Mouse (Mus musculus) large intestine, adult 2 months (tissue): ENCODE results near the gene Fgf9. TPM values are rescaled to one million over a fixed set of nuclear protein-coding genes. Genes with fewer than 3 reads are reported as not detected.

Source experiments
- polyA plus RNA-seq: library from polyadenylated mRNA; depleted of rRNA; stranded (reverse); fragments of >200 nt; gene quantifications from 2 replicates; pipeline ENCODE4 v1.2.3, GENCODE M21; 2012; rRNA removed

Fgf9 gene
- polyA plus RNA-seq, 1 experiment, result 1.5 TPM

Other genes starting within 250 kb of the Fgf9 start
- 2.5 TPM in 2 replicates for gene Ska3, start 244.4 kb upstream of the Fgf9 start, polyA plus RNA-seq
- 73.3 and 78.2 TPM in 2 replicates for gene Mrpl57, start 244.3 kb upstream of the Fgf9 start, polyA plus RNA-seq
- gene Zdhhc20, start 180.3 kb upstream of the Fgf9 start, polyA plus RNA-seq, result 5.2 and 7.3 TPM in 2 replicates
- gene Micu2, start 71.3 kb upstream of the Fgf9 start, polyA plus RNA-seq, result 19.2 and 30.1 TPM in 2 replicates